In the genomic region with DNA sequence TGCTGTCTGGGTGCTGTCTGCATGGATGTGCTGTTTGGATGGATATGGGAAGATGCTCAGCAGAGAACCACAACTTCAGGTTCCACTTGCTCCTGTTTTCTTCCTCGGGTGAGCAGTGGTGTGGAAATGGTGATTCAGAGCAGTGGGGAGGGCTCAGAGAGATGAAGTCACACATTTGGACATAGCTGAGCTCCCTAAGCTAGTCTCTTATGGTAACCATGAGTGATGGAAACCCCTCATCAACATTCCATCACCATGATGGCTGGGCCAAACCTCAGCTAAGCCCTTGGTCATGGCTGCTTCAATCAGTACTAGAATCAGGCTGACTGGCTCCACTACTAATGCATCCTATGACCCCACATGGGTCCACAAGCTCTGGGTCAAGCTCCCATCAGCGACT, we compare ENCODE assay signal across 25 mouse cellular contexts. TPM values are rescaled to one million over a fixed set of nuclear protein-coding genes. Genes with fewer than 3 reads are reported as not detected.
DNase-seq lines count a peak whose midpoint lies in the region; ATAC-seq and TF ChIP-seq lines count a peak whose summit lies in the region.
"Had no signal": no experiment of that assay in that cellular context is flagged by ENCODE, and none has a peak within 500 bp of the region (broad histone marks: within the 10 kb centered on the region; RNA-seq: fewer than 3 reads in every experiment).

No protein-coding gene starts in this region.

- no peak for ATAC-seq in megakaryocyte, adult 5-6 weeks (ENCODE audit: poor library complexity, severe bottlenecking)
- no peak for ATAC-seq in kidney, embryonic 14.5 days (ENCODE audit: low FRiP score, low TSS enrichment)
- ATAC-seq: activated CD4-positive, CD25-positive, alpha-beta regulatory T cell, adult 4 months; forebrain, embryonic 14.5 days; intestine, embryonic 16.5 days had no signal

- no peak overlapping the region for H3K9ac ChIP-seq in kidney, embryonic 14.5 days (ENCODE audit: low read depth, low read length)
- H3K9ac ChIP-seq: embryonic facial prominence, embryonic 12.5 days; heart, embryonic 15.5 days; hindbrain, embryonic 15.5 days had no signal

- peaks cover 19% of the 10 kb centered on the region for H3K27me3 ChIP-seq in megakaryocyte, embryonic 14.5 days (replicated peaks)
- H3K27me3 ChIP-seq in kidney, embryonic 14.5 days (ENCODE audit: control insufficient read depth, insufficient read depth, low read length), result no peaks in the 10 kb centered on the region
- H3K27me3 ChIP-seq: embryonic facial prominence, embryonic 12.5 days; heart, embryonic 15.5 days; hindbrain, embryonic 15.5 days had no signal

- H3K36me3 ChIP-seq in megakaryocyte, embryonic 14.5 days (replicated peaks; ENCODE audit: low read length), result no peaks in the 10 kb centered on the region
- 0 out of 2 replicates have a peak, but pooled peaks cover under 1% of the 10 kb centered on the region for H3K36me3 ChIP-seq in kidney, embryonic 14.5 days (ENCODE audit: control insufficient read depth, insufficient read depth, low read length)
- H3K36me3 ChIP-seq: embryonic facial prominence, embryonic 12.5 days; heart, embryonic 15.5 days; hindbrain, embryonic 15.5 days had no signal

- H3K27ac ChIP-seq in embryonic fibroblast, embryonic 13.5 days (ENCODE audit: insufficient read depth, low read length), result 0 out of 2 replicates have a peak overlapping the region, but pooled peaks have one; percentile 6
- no peak overlapping the region for H3K27ac ChIP-seq in kidney, embryonic 14.5 days (ENCODE audit: low read depth, low read length)
- H3K27ac ChIP-seq: embryonic facial prominence, embryonic 12.5 days; gastrocnemius, adult 2 months; heart, embryonic 15.5 days; hindbrain, embryonic 15.5 days had no signal

- no peak for TF ChIP-seq CTCF in embryonic fibroblast, embryonic 13.5 days (IDR thresholded peaks at IDR 0.05; ENCODE audit: borderline replicate concordance, insufficient read depth, low read length)

- no peaks in the 10 kb centered on the region for H3K9me3 ChIP-seq in megakaryocyte, embryonic 14.5 days
- no peaks in the 10 kb centered on the region for H3K9me3 ChIP-seq in kidney, embryonic 14.5 days (ENCODE audit: control insufficient read depth, low read length)
- H3K9me3 ChIP-seq: embryonic facial prominence, embryonic 12.5 days; heart, embryonic 15.5 days; hindbrain, embryonic 15.5 days had no signal

- H3K4me3 ChIP-seq in megakaryocyte, embryonic 14.5 days (replicated peaks), result peak overlapping the region; percentile 30
- no peak overlapping the region for H3K4me3 ChIP-seq in embryonic fibroblast, embryonic 13.5 days (ENCODE audit: insufficient read depth, low read length)
- H3K4me3 ChIP-seq in kidney, embryonic 14.5 days (ENCODE audit: low read length), result no peak overlapping the region
- H3K4me3 ChIP-seq: embryonic facial prominence, embryonic 12.5 days; gastrocnemius, adult 2 months; heart, embryonic 15.5 days; hindbrain, embryonic 15.5 days had no signal

- TF ChIP-seq POLR2A in embryonic fibroblast, embryonic 13.5 days (IDR thresholded peaks at IDR 0.05; ENCODE audit: low read depth, low read length), result no peak

- DNase-seq in 416B (ENCODE audit: low read depth), result peak; percentile 17
- DNase-seq in Muller cell, postnatal 12 days (ENCODE audit: inconsistent ontology term), result peak; percentile 56
- no peak for DNase-seq in adrenal gland, postnatal 14 days
- DNase-seq: adrenal gland, postnatal 25 days; cerebellum, adult 2 months; cerebellum, postnatal 14 days; embryo, embryonic 11 days; gastrocnemius, adult 2 months; gastrocnemius, postnatal 36 days; heart, adult 11 months; heart, postnatal 14 days; kidney, adult 2 months had no signal

- peaks cover 19% of the 10 kb centered on the region for H3K4me1 ChIP-seq in megakaryocyte, embryonic 14.5 days
- 0 out of 2 replicates have a peak, but pooled peaks cover 5% of the 10 kb centered on the region for H3K4me1 ChIP-seq in embryonic fibroblast, embryonic 13.5 days (ENCODE audit: control insufficient read depth, insufficient read depth, low read length)
- H3K4me1 ChIP-seq in kidney, embryonic 14.5 days (ENCODE audit: control insufficient read depth, insufficient read depth, low read length), result peaks cover 10% of the 10 kb centered on the region
- H3K4me1 ChIP-seq: embryonic facial prominence, embryonic 12.5 days had no signal

- H3K4me2 ChIP-seq in kidney, embryonic 14.5 days (replicated peaks; ENCODE audit: low read depth, low read length), result no peak overlapping the region
- H3K4me2 ChIP-seq: embryonic facial prominence, embryonic 12.5 days; heart, embryonic 11.5 days; heart, embryonic 15.5 days; hindbrain, embryonic 15.5 days had no signal

- WGBS in kidney, embryonic 14.5 days, result 72% methylated on average over 2 of the region's 2 CpGs

RNA-seq across cellular contexts. Expression of a gene that starts 30.9 kb away (rescaled TPM):
- 2.4 and 3.6 TPM in 2 replicates for polyA plus RNA-seq in megakaryocyte, embryonic 14.5 days (2012; ENCODE audit: insufficient read depth, low replicate concordance)
- total RNA-seq in megakaryocyte, adult 5-6 weeks (2015), result 8.6 and 8.8 TPM in 2 replicates
- total RNA-seq in megakaryocyte, adult 5-6 weeks (2017), result 8.8 and 11.5 TPM in 2 replicates
- 25.9 and 35.3 TPM in 2 replicates for polyA plus RNA-seq in embryonic fibroblast, embryonic 13.5 days (2011; ENCODE audit: insufficient read length, low read depth, missing spikeins)
- 16.6 and 16.9 TPM in 2 replicates for total RNA-seq in adrenal gland, postnatal 14 days (2021)
- 14.7 and 23.0 TPM in 2 replicates for polyA plus RNA-seq in kidney, embryonic 14.5 days (2014; fragmentation: Nextera tagmentation; extraction: Ambion mirVana)

RNA-seq across cellular contexts. Expression of a gene that starts 45.8 kb away (rescaled TPM):
- polyA plus RNA-seq in megakaryocyte, embryonic 14.5 days (2012; ENCODE audit: insufficient read depth, low replicate concordance), result not detected in 2 replicates
- total RNA-seq in megakaryocyte, adult 5-6 weeks (2015), result not detected in 2 replicates
- total RNA-seq in megakaryocyte, adult 5-6 weeks (2017), result not detected in 2 replicates
- not detected in 2 replicates for polyA plus RNA-seq in embryonic fibroblast, embryonic 13.5 days (2011; ENCODE audit: insufficient read length, low read depth, missing spikeins)
- 0.34 and 0.70 TPM in 2 replicates for total RNA-seq in adrenal gland, postnatal 14 days (2021)
- 2.0 and 3.8 TPM in 2 replicates for polyA plus RNA-seq in kidney, embryonic 14.5 days (2014; fragmentation: Nextera tagmentation; extraction: Ambion mirVana)
- total RNA-seq: adrenal gland, postnatal 25 days; common myeloid progenitor, adult 5-6 weeks; gastrocnemius, adult 2 months; hematopoietic stem cell, adult 5-6 weeks had no signal
- polyA plus RNA-seq: activated CD4-positive, CD25-positive, alpha-beta regulatory T cell, adult 4 months had no signal
